Mouse (Mus musculus) heart, embryonic 13.5 days (tissue): Measurements from ENCODE around the gene Rps7. TPM values are rescaled to one million over a fixed set of nuclear protein-coding genes. Genes with fewer than 3 reads are reported as not detected.

Experiments
- ATAC-seq: fragments of 200-750 bp; cut with Nextera tagmentation; 2 replicates; pipeline ENCODE4 v1.8.0; 2017; ENCODE audit warnings: moderate TSS enrichment; ENCODE audit not compliant: insufficient number of reproducible peaks, low FRiP score, low TSS enrichment; ENCODE audit errors: extremely low read depth
- H3K27ac ChIP-seq: fragments of 300-500 bp; sonication (generic); replicated peaks from 2 replicates; pipeline ENCODE4 v1.5.1; 2015; ENCODE audit warnings: moderate library complexity, mild to moderate bottlenecking, inconsistent platforms
- H3K27me3 ChIP-seq: fragments of 300-500 bp; sonication (generic); replicated peaks from 2 replicates; pipeline ENCODE4 v1.6.1; 2015; ENCODE audit warnings: mild to moderate bottlenecking, inconsistent platforms
- H3K36me3 ChIP-seq: fragments of 300-500 bp; sonication (generic); 2 replicates; pipeline ENCODE4 v1.6.1; 2015; ENCODE audit warnings: mild to moderate bottlenecking, inconsistent platforms
- H3K4me1 ChIP-seq: fragments of 300-500 bp; sonication (generic); 2 replicates; pipeline ENCODE4 v1.6.1; 2015; ENCODE audit warnings: inconsistent platforms
- H3K4me2 ChIP-seq: fragments of 300-500 bp; sonication (generic); 2 replicates; pipeline ENCODE4 v1.6.1; 2015; ENCODE audit warnings: inconsistent platforms, mild to moderate bottlenecking, moderate library complexity
- H3K4me3 ChIP-seq: fragments of 300-500 bp; sonication (generic); 2 replicates; pipeline ENCODE4 v1.5.1; 2015; ENCODE audit warnings: moderate library complexity, mild to moderate bottlenecking, inconsistent platforms
- H3K9ac ChIP-seq: fragments of 300-500 bp; sonication (generic); 2 replicates; pipeline ENCODE4 v1.6.1; 2015; ENCODE audit warnings: inconsistent platforms, mild to moderate bottlenecking, moderate library complexity
- H3K9me3 ChIP-seq: fragments of 300-500 bp; sonication (generic); 2 replicates; pipeline ENCODE4 v1.6.1; 2016; ENCODE audit warnings: inconsistent platforms
- WGBS: fragments of 180-500 bp; shearing (Covaris S2); methylation state at CpG from one replicate; pipeline ENCODE4 v1.1.7; 2015; ENCODE audit warnings: mixed read lengths; 5-methylcytosine and 5-hydroxymethylcytosine counted together
- polyA plus RNA-seq: library from polyadenylated mRNA; unstranded; fragments of >200 nt; fragmentation: Nextera tagmentation; extraction: Ambion mirVana; gene quantifications from 2 replicates; pipeline ENCODE4 v1.2.1, GENCODE M21; 2015

Rps7 gene
- 394 and 428 TPM in 2 replicates for polyA plus RNA-seq

GRCm38 (mm10) chr12:28635535-28636476, at the start of gene Rps7:
TSS of gene Rps7 (minus strand) at chr12:28635953.
- Histone ChIP-seq H3K4me3 (peak within 1 kb of the TSS; percentile 85), H3K9me3 (no peaks in the 10 kb centered on the region), H3K9ac (peak within 1 kb of the TSS; percentile 97), H3K27me3 (no peaks in the 10 kb centered on the region), H3K27ac (peak within 1 kb of the TSS; percentile 87), H3K4me2 (peak within 1 kb of the TSS; percentile 87), H3K4me1 (peaks cover 24% of the 10 kb centered on the region), H3K36me3 (peaks cover 40% of the 10 kb centered on the region)
- 4% methylated on average over 69 of the region's 69 CpGs for WGBS
- ATAC-seq = peak; percentile 87

- no peaks in the 10 kb centered on the region for H3K4me1 ChIP-seq
- no peak overlapping the region for H3K4me2 ChIP-seq
- H3K27ac ChIP-seq = no peak overlapping the region
- no peaks in the 10 kb centered on the region for H3K27me3 ChIP-seq
- no peak overlapping the region for H3K9ac ChIP-seq
- peaks cover 45% of the 10 kb centered on the region for H3K36me3 ChIP-seq
- no peak for ATAC-seq
- no peaks in the 10 kb centered on the region for H3K9me3 ChIP-seq
- no peak overlapping the region for H3K4me3 ChIP-seq
- WGBS = 88% methylated on average over 1 of the region's 1 CpGs
These were observed 48.9 kb upstream of the Rps7 start for GRCm38 (mm10) chr12:28684674-28685073.

GRCm38 (mm10) chr12:28675925-28676209, 40.1 kb upstream of the Rps7 start:
- no peak for ATAC-seq

GRCm38 (mm10) chr12:28675121-28675924, 39.6 kb upstream of the Rps7 start, which contains the start of gene Adi1:
TSS of gene Adi1 (plus strand) at chr12:28675231.
- Histone ChIP-seq H3K4me3 (peak within 1 kb of the TSS; percentile 70), H3K9ac (peak within 1 kb of the TSS; percentile 85), H3K4me1 (peaks cover 14% of the 10 kb centered on the region), H3K4me2 (peak within 1 kb of the TSS; percentile 72), H3K36me3 (peaks cover 29% of the 10 kb centered on the region), H3K27me3 (no peaks in the 10 kb centered on the region), H3K27ac (peak within 1 kb of the TSS; percentile 88), H3K9me3 (no peaks in the 10 kb centered on the region)
- peak; percentile 77 for ATAC-seq
- 2% methylated on average over 53 of the region's 53 CpGs for WGBS

More at GRCm38 (mm10) chr12:28675925-28676209, 40.1 kb upstream of the Rps7 start:
- Histone ChIP-seq H3K4me2 (peak overlapping the region; percentile 72), H3K9me3 (no peaks in the 10 kb centered on the region), H3K27me3 (no peaks in the 10 kb centered on the region), H3K9ac (peak overlapping the region; percentile 85), H3K36me3 (peaks cover 35% of the 10 kb centered on the region), H3K4me1 (peaks cover 14% of the 10 kb centered on the region), H3K4me3 (peak overlapping the region; percentile 70), H3K27ac (peak overlapping the region; percentile 88)
- 60% methylated on average over 5 of the region's 5 CpGs for WGBS

- Histone ChIP-seq H3K9ac (0 out of 2 replicates have a peak overlapping the region, but pooled peaks have one; percentile 85), H3K4me3 (peak overlapping the region; percentile 70)
These were observed 38.4 kb upstream of the Rps7 start for GRCm38 (mm10) chr12:28674038-28674720.

GRCm38 (mm10) chr12:28667287-28667686, 31.5 kb upstream of the Rps7 start:
- Histone ChIP-seq H3K27me3 (no peaks in the 10 kb centered on the region), H3K9me3 (no peaks in the 10 kb centered on the region), H3K4me2 (no peak overlapping the region), H3K4me3 (no peak overlapping the region), H3K4me1 (peaks cover 17% of the 10 kb centered on the region), H3K36me3 (peaks cover 4% of the 10 kb centered on the region; the same call in 1 of the 2 replicates), H3K9ac (0 out of 2 replicates have a peak overlapping the region, but pooled peaks have one; percentile 26), H3K27ac (no peak overlapping the region)
- 14% methylated on average over 8 of the region's 8 CpGs for WGBS
- no peak for ATAC-seq

More at GRCm38 (mm10) chr12:28674038-28674720, 38.4 kb upstream of the Rps7 start:
- no peak overlapping the region for H3K27ac ChIP-seq
- peaks cover 19% of the 10 kb centered on the region for H3K36me3 ChIP-seq
- H3K9me3 ChIP-seq = no peaks in the 10 kb centered on the region
- no peaks in the 10 kb centered on the region for H3K27me3 ChIP-seq
- WGBS = 81% methylated on average over 10 of the region's 10 CpGs
- H3K4me1 ChIP-seq = peaks cover 14% of the 10 kb centered on the region
- H3K4me2 ChIP-seq = peak overlapping the region; percentile 72
- ATAC-seq = no peak

- H3K9ac ChIP-seq = no peak overlapping the region
- no peak overlapping the region for H3K4me2 ChIP-seq
- peaks cover 4% of the 10 kb centered on the region; the same call in 1 of the 2 replicates for H3K36me3 ChIP-seq
- H3K9me3 ChIP-seq = no peaks in the 10 kb centered on the region
- no peak for ATAC-seq
- no peaks in the 10 kb centered on the region for H3K27me3 ChIP-seq
- H3K4me1 ChIP-seq = peaks cover 17% of the 10 kb centered on the region
- no peak overlapping the region for H3K4me3 ChIP-seq
- 52% methylated on average over 4 of the region's 4 CpGs for WGBS
- no peak overlapping the region for H3K27ac ChIP-seq
These were observed 31.0 kb upstream of the Rps7 start for GRCm38 (mm10) chr12:28666734-28667133.

GRCm38 (mm10) chr12:28662628-28663027, 26.9 kb upstream of the Rps7 start:
- no peak for ATAC-seq
- H3K36me3 ChIP-seq = peaks cover 42% of the 10 kb centered on the region
- H3K4me1 ChIP-seq = peaks cover 15% of the 10 kb centered on the region
- H3K4me2 ChIP-seq = no peak overlapping the region
- H3K9me3 ChIP-seq = no peaks in the 10 kb centered on the region
- no peak overlapping the region for H3K27ac ChIP-seq
- no peak overlapping the region for H3K4me3 ChIP-seq
- no peak overlapping the region for H3K9ac ChIP-seq
- WGBS = 67% methylated on average over 4 of the region's 4 CpGs
- H3K27me3 ChIP-seq = no peaks in the 10 kb centered on the region

GRCm38 (mm10) chr12:28649141-28650110, 13.7 kb upstream of the Rps7 start, which contains the start of gene Rnaseh1:
TSS of gene Rnaseh1 (plus strand) at chr12:28649602.
- peak; percentile 83 for ATAC-seq
- peak within 1 kb of the TSS; percentile 84 for H3K4me3 ChIP-seq
- peaks cover 30% of the 10 kb centered on the region for H3K36me3 ChIP-seq
- 2% methylated on average over 52 of the region's 52 CpGs for WGBS
- H3K27me3 ChIP-seq = no peaks in the 10 kb centered on the region; the same call in 1 of the 2 replicates
- H3K9me3 ChIP-seq = no peaks in the 10 kb centered on the region
- peaks cover 15% of the 10 kb centered on the region for H3K4me1 ChIP-seq
- peak within 1 kb of the TSS; percentile 84 for H3K4me2 ChIP-seq
- H3K9ac ChIP-seq = peak within 1 kb of the TSS; percentile 88
- peak within 1 kb of the TSS; percentile 68 for H3K27ac ChIP-seq

GRCm38 (mm10) chr12:28638778-28639177, 3.0 kb upstream of the Rps7 start:
- H3K4me1 ChIP-seq = peaks cover 11% of the 10 kb centered on the region
- H3K4me2 ChIP-seq = no peak overlapping the region
- no peaks in the 10 kb centered on the region for H3K9me3 ChIP-seq
- peaks cover 15% of the 10 kb centered on the region for H3K27me3 ChIP-seq
- ATAC-seq = no peak
- WGBS = 66% methylated on average over 2 of the region's 2 CpGs
- peaks cover 10% of the 10 kb centered on the region for H3K36me3 ChIP-seq
- H3K27ac ChIP-seq = no peak overlapping the region
- no peak overlapping the region for H3K4me3 ChIP-seq
- H3K9ac ChIP-seq = no peak overlapping the region
